In the genomic region with DNA sequence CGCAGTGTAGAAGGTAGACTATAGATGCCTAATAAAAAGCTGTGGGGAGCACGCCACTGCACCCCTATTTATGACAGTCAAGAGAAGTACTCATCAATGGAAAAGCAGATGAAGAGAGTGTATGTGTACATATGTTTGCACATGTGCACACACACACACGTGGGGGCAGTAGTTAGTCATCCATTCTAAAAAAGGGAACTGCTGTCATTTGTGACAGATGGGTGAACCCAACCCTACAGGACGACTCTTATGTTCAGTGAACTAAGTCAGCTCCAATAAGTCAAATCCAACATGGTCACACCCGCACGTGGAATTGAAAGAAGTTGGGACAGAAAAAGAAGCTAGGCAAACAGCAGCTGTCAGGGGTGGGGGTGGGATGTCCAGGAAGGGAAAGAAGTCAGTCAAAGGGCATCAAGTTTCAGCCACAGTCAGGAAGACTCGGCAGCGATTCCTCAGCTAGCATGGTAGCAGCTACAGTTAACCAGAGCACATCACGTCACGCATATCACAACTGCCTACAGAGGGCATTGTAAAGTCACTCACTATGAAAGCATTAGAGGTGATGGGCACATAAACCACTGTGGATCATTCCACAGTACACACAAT, we compare ENCODE assay signal across 12 mouse cellular contexts.
DNase-seq lines count a peak whose midpoint lies in the region; ATAC-seq and TF ChIP-seq lines count a peak whose summit lies in the region.
"Had no signal": no experiment of that assay in that cellular context is flagged by ENCODE, and none has a peak within 500 bp of the region (broad histone marks: within the 10 kb centered on the region; RNA-seq: fewer than 3 reads in every experiment).

No protein-coding gene starts in this region.

- peak overlapping the region; percentile 96 for H3K27ac ChIP-seq in heart, embryonic 13.5 days (replicated peaks)
- peak overlapping the region; percentile 1; the same call in 1 of the 2 replicates for H3K27ac ChIP-seq in liver, postnatal 0 days (ENCODE audit: low read depth)
- no peak overlapping the region for H3K27ac ChIP-seq in liver, embryonic 12.5 days
- peak overlapping the region; percentile 79 for H3K27ac ChIP-seq in ES-Bruce4 (ENCODE audit: insufficient read depth, low read length)
- H3K27ac ChIP-seq: forebrain, embryonic 13.5 days had no signal

- peak; percentile 52 for TF ChIP-seq CTCF in liver, postnatal 0 days (IDR thresholded peaks at IDR 0.05; ENCODE audit: low read depth)
- no peak for TF ChIP-seq CTCF in ES-Bruce4 (IDR thresholded peaks at IDR 0.05; ENCODE audit: low read depth, low read length)

- intact Hi-C loops in heart, postnatal 25 days (cut with DNase I), result loop anchor here (5.0 kb wide), 1 partner anchor 63 kb away; no protein-coding TSS in a partner anchor

- DNase-seq in heart, postnatal 25 days (ENCODE audit: low spot score), result no peak
- no peak for DNase-seq in liver, postnatal 0 days
- DNase-seq in mesoderm, embryonic 11.5 days (ENCODE audit: low read depth, low spot score), result peak; percentile 48
- DNase-seq in left cerebral cortex, adult 8-10 months (ENCODE audit: low spot score in 2 of 2), result no peak
- DNase-seq in cerebellum, adult 11 months, result no peak
- DNase-seq: cerebellum, postnatal 25 days; right cerebral cortex, adult 18-20 months had no signal

- no peak overlapping the region for H3K4me3 ChIP-seq in heart, embryonic 13.5 days
- no peak overlapping the region for H3K4me3 ChIP-seq in liver, postnatal 0 days (ENCODE audit: low read depth, low read length)
- H3K4me3 ChIP-seq in liver, embryonic 12.5 days, result no peak overlapping the region
- H3K4me3 ChIP-seq in ES-Bruce4 (ENCODE audit: low read depth, low read length), result no peak overlapping the region
- H3K4me3 ChIP-seq: forebrain, embryonic 13.5 days had no signal

- no peak for TF ChIP-seq POLR2A in ES-Bruce4 (IDR thresholded peaks at IDR 0.05; ENCODE audit: insufficient read depth, low read length)

- no peaks in the 10 kb centered on the region for H3K9me3 ChIP-seq in heart, embryonic 13.5 days
- H3K9me3 ChIP-seq in liver, postnatal 0 days (ENCODE audit: low read length), result no peaks in the 10 kb centered on the region
- H3K9me3 ChIP-seq in liver, embryonic 12.5 days (replicated peaks), result no peaks in the 10 kb centered on the region
- H3K9me3 ChIP-seq in ES-Bruce4 (replicated peaks; ENCODE audit: control insufficient read depth, insufficient read depth, low read length, poor library complexity, severe bottlenecking), result no peaks in the 10 kb centered on the region
- H3K9me3 ChIP-seq: forebrain, embryonic 13.5 days had no signal

- TF ChIP-seq EP300 in liver, postnatal 0 days (IDR thresholded peaks at IDR 0.05; ENCODE audit: low read depth), result no peak
- 0 out of 2 replicates have a peak, but pooled peaks have one; percentile 33 for TF ChIP-seq EP300 in ES-Bruce4 (IDR thresholded peaks at IDR 0.05; ENCODE audit: insufficient read depth, low read depth, low read length)

- H3K27me3 ChIP-seq in heart, embryonic 13.5 days (replicated peaks), result no peaks in the 10 kb centered on the region
- H3K27me3 ChIP-seq in liver, postnatal 0 days (ENCODE audit: insufficient read depth, low read length), result no peaks in the 10 kb centered on the region
- H3K27me3 ChIP-seq in liver, embryonic 12.5 days (replicated peaks), result no peaks in the 10 kb centered on the region
- no peaks in the 10 kb centered on the region for H3K27me3 ChIP-seq in ES-Bruce4 (ENCODE audit: control insufficient read depth, insufficient read depth, low read length, poor library complexity, severe bottlenecking)
- H3K27me3 ChIP-seq: forebrain, embryonic 13.5 days had no signal

- peaks cover 89% of the 10 kb centered on the region for H3K4me1 ChIP-seq in heart, embryonic 13.5 days
- peaks cover 50% of the 10 kb centered on the region for H3K4me1 ChIP-seq in liver, postnatal 0 days (ENCODE audit: insufficient read depth)
- H3K4me1 ChIP-seq in liver, embryonic 12.5 days, result peaks cover 70% of the 10 kb centered on the region
- H3K4me1 ChIP-seq in ES-Bruce4 (ENCODE audit: control insufficient read depth, insufficient read depth, low read length), result peaks cover 17% of the 10 kb centered on the region

- 40% methylated on average over 10 of the region's 10 CpGs for WGBS in heart, embryonic 13.5 days
- whole genome bisulfite sequencing in liver, postnatal 0 days (ENCODE audit: insufficient replicate concordance), result 44% methylated on average over 10 of the region's 10 CpGs
- WGBS in liver, embryonic 12.5 days (ENCODE audit: insufficient replicate concordance), result 47% methylated on average over 10 of the region's 10 CpGs

- no peak overlapping the region for H3K4me2 ChIP-seq in heart, embryonic 13.5 days
- H3K4me2 ChIP-seq in liver, postnatal 0 days (ENCODE audit: low read depth, low read length), result no peak overlapping the region
- H3K4me2 ChIP-seq in liver, embryonic 12.5 days, result no peak overlapping the region
- H3K4me2 ChIP-seq: forebrain, embryonic 13.5 days had no signal

- peaks cover 9% of the 10 kb centered on the region for H3K36me3 ChIP-seq in heart, embryonic 13.5 days
- H3K36me3 ChIP-seq in liver, postnatal 0 days (replicated peaks; ENCODE audit: insufficient read depth, low read length), result no peaks in the 10 kb centered on the region; the same call in 1 of the 2 replicates
- 0 out of 2 replicates have a peak, but pooled peaks cover 3% of the 10 kb centered on the region for H3K36me3 ChIP-seq in liver, embryonic 12.5 days
- H3K36me3 ChIP-seq in ES-Bruce4 (ENCODE audit: control insufficient read depth, insufficient read depth, low read length, poor library complexity, severe bottlenecking), result no peaks in the 10 kb centered on the region

- ATAC-seq in heart, embryonic 13.5 days (ENCODE audit: extremely low read depth, insufficient number of reproducible peaks, low FRiP score, low TSS enrichment), result no peak
- ATAC-seq in liver, postnatal 0 days, result peak; percentile 66
- no peak for ATAC-seq in liver, embryonic 12.5 days
- ATAC-seq: forebrain, embryonic 13.5 days; midbrain, embryonic 16.5 days had no signal

- H3K9ac ChIP-seq in heart, embryonic 13.5 days, result no peak overlapping the region
- no peak overlapping the region for H3K9ac ChIP-seq in liver, postnatal 0 days (replicated peaks)
- no peak overlapping the region for H3K9ac ChIP-seq in liver, embryonic 12.5 days
- no peak overlapping the region for H3K9ac ChIP-seq in ES-Bruce4 (ENCODE audit: low read depth, poor library complexity, severe bottlenecking)
- H3K9ac ChIP-seq: forebrain, embryonic 13.5 days had no signal
